Comparison of ENCODE assay signal across 18 mouse cellular contexts in genomic region chr7:114251684-114252083, GRCm38 (mm10). TPM values are rescaled to one million over a fixed set of nuclear protein-coding genes. Genes with fewer than 3 reads are reported as not detected.
DNase-seq lines count a peak whose midpoint lies in the region; ATAC-seq and TF ChIP-seq lines count a peak whose summit lies in the region.
"Had no signal": no experiment of that assay in that cellular context is flagged by ENCODE, and none has a peak within 500 bp of the region (broad histone marks: within the 10 kb centered on the region; RNA-seq: fewer than 3 reads in every experiment).

No protein-coding gene starts in this region.

- H3K27ac ChIP-seq in heart, postnatal 0 days (ENCODE audit: low read depth) = no peak overlapping the region
- no peak overlapping the region for H3K27ac ChIP-seq in lung, embryonic 14.5 days (ENCODE audit: low read depth)
- H3K27ac ChIP-seq: embryonic facial prominence, embryonic 15.5 days; forebrain, embryonic 12.5 days; heart, embryonic 10.5 days; limb, embryonic 15.5 days had no signal

- ATAC-seq in heart, postnatal 0 days (ENCODE audit: insufficient read depth, low read depth) = no peak
- ATAC-seq in lung, embryonic 14.5 days (ENCODE audit: insufficient read depth) = no peak
- ATAC-seq: activated CD4-positive, CD25-positive, alpha-beta regulatory T cell, adult 4 months; midbrain, embryonic 16.5 days had no signal

- peaks cover 5% of the 10 kb centered on the region; the same call in 1 of the 2 replicates for H3K4me1 ChIP-seq in heart, postnatal 0 days (ENCODE audit: control insufficient read depth, insufficient read depth)
- peaks cover 3% of the 10 kb centered on the region for H3K4me1 ChIP-seq in lung, embryonic 14.5 days (ENCODE audit: insufficient read depth)
- H3K4me1 ChIP-seq: heart, embryonic 10.5 days had no signal

- H3K9ac ChIP-seq in heart, postnatal 0 days (replicated peaks; ENCODE audit: low read depth, low read length) = no peak overlapping the region
- no peak overlapping the region for H3K9ac ChIP-seq in lung, embryonic 14.5 days
- H3K9ac ChIP-seq: embryonic facial prominence, embryonic 15.5 days; forebrain, embryonic 12.5 days; limb, embryonic 15.5 days had no signal

- no peak for TF ChIP-seq EP300 in heart, postnatal 0 days (IDR thresholded peaks at IDR 0.05; ENCODE audit: low read depth)

- 93% methylated on average over 3 of the region's 3 CpGs for WGBS in heart, postnatal 0 days
- WGBS in lung, embryonic 14.5 days = 91% methylated on average over 3 of the region's 3 CpGs

- H3K36me3 ChIP-seq in heart, postnatal 0 days (replicated peaks; ENCODE audit: control insufficient read depth, insufficient read depth, low read length) = peaks cover 53% of the 10 kb centered on the region
- peaks cover 54% of the 10 kb centered on the region for H3K36me3 ChIP-seq in lung, embryonic 14.5 days (ENCODE audit: insufficient read depth)
- H3K36me3 ChIP-seq in splenic B cell, adult 2 months (ENCODE audit: control insufficient read depth, insufficient read depth, low read length, poor library complexity, severe bottlenecking) = peaks cover 16% of the 10 kb centered on the region

- H3K27me3 ChIP-seq in heart, postnatal 0 days (ENCODE audit: control insufficient read depth, insufficient read depth, low read length) = no peaks in the 10 kb centered on the region
- H3K27me3 ChIP-seq in lung, embryonic 14.5 days (ENCODE audit: insufficient read depth, low read length) = no peaks in the 10 kb centered on the region
- H3K27me3 ChIP-seq in splenic B cell, adult 2 months (ENCODE audit: control insufficient read depth, insufficient read depth, low read length, poor library complexity, severe bottlenecking) = no peaks in the 10 kb centered on the region
- H3K27me3 ChIP-seq: embryonic facial prominence, embryonic 15.5 days; forebrain, embryonic 12.5 days; limb, embryonic 15.5 days had no signal

- no peaks in the 10 kb centered on the region for H3K9me3 ChIP-seq in heart, postnatal 0 days (replicated peaks; ENCODE audit: control insufficient read depth, low read length)
- no peaks in the 10 kb centered on the region for H3K9me3 ChIP-seq in lung, embryonic 14.5 days (ENCODE audit: low read depth, low read length)
- H3K9me3 ChIP-seq: embryonic facial prominence, embryonic 15.5 days; forebrain, embryonic 12.5 days; heart, embryonic 10.5 days; limb, embryonic 15.5 days had no signal

- H3K4me2 ChIP-seq in heart, postnatal 0 days (ENCODE audit: low read depth, low read length) = no peak overlapping the region
- H3K4me2 ChIP-seq in lung, embryonic 14.5 days = no peak overlapping the region
- H3K4me2 ChIP-seq: embryonic facial prominence, embryonic 15.5 days; forebrain, embryonic 12.5 days; limb, embryonic 15.5 days had no signal

- DNase-seq in heart, postnatal 0 days (ENCODE audit: low spot score) = no peak
- no peak for DNase-seq in heart, adult 11 months
- DNase-seq in lung, embryonic 14.5 days = peak; percentile 6
- DNase-seq in lung, adult 18-20 months = no peak
- DNase-seq in ES-CJ7 (ENCODE audit: low read depth, low spot score) = peak; percentile 54
- DNase-seq in splenic B cell, adult 2 months (ENCODE audit: low read depth, low spot score) = peak; percentile 13
- DNase-seq in natural killer cell, adult 2 months (ENCODE audit: low spot score in 2 of 2) = no peak
- DNase-seq: cerebellum, adult 11-12 months; gastrocnemius, postnatal 10 days; heart, postnatal 4 days; kidney, postnatal 36 days; right cerebral cortex, adult 18-20 months had no signal

- peak; percentile 19; the same call in 1 of the 2 replicates for TF ChIP-seq CTCF in heart, postnatal 0 days (IDR thresholded peaks at IDR 0.05; ENCODE audit: low read depth)
- peak; percentile 40 for TF ChIP-seq CTCF in lung, embryonic 14.5 days (IDR thresholded peaks at IDR 0.05; ENCODE audit: low read depth)

- H3K4me3 ChIP-seq in heart, postnatal 0 days (ENCODE audit: low read depth, low read length) = no peak overlapping the region
- no peak overlapping the region for H3K4me3 ChIP-seq in lung, embryonic 14.5 days (ENCODE audit: low read depth, low read length)
- H3K4me3 ChIP-seq: embryonic facial prominence, embryonic 15.5 days; forebrain, embryonic 12.5 days; heart, embryonic 10.5 days; limb, embryonic 15.5 days had no signal

RNA-seq across cellular contexts. Expression of gene Copb1, which starts 2.8 kb away (rescaled TPM):
- total RNA-seq in heart, postnatal 0 days (2014; rRNA removed; ENCODE audit: low replicate concordance) = 47.9 and 54.1 TPM in 2 replicates
- 52.9 and 53.0 TPM in 2 replicates for polyA plus RNA-seq in heart, postnatal 0 days (2015; fragmentation: Nextera tagmentation; extraction: Ambion mirVana)
- 129 and 135 TPM in 2 replicates for polyA plus RNA-seq in lung, embryonic 14.5 days (2014; fragmentation: Nextera tagmentation; extraction: Ambion mirVana)

RNA-seq across cellular contexts. Expression of gene Psma1, which starts 24.2 kb away (rescaled TPM):
- total RNA-seq in heart, postnatal 0 days (2014; rRNA removed; ENCODE audit: low replicate concordance) = 157 and 196 TPM in 2 replicates
- polyA plus RNA-seq in heart, postnatal 0 days (2015; fragmentation: Nextera tagmentation; extraction: Ambion mirVana) = 304 and 320 TPM in 2 replicates
- 424 and 430 TPM in 2 replicates for polyA plus RNA-seq in lung, embryonic 14.5 days (2014; fragmentation: Nextera tagmentation; extraction: Ambion mirVana)

Comparison
In these comparisons a context has a peak if more than half of its experiments do, and no peak if none do; other contexts are left out.
1. DNase-seq: peak in lung, embryonic 14.5 days (single experiment), ES-CJ7 (single experiment) and splenic B cell, adult 2 months (single experiment); none in heart, postnatal 0 days (single experiment), heart, adult 11 months (single experiment), lung, adult 18-20 months (0 of 2) and natural killer cell, adult 2 months (0 of 2).